Mouse (Mus musculus): ENCODE measurements around the gene Nxf2. TPM values are rescaled to one million over a fixed set of nuclear protein-coding genes. Genes with fewer than 3 reads are reported as not detected.

Gene Nxf2
- polyA plus RNA-seq, 1 experiment = not detected

- Histone ChIP-seq H3K4me3 (replicated peaks; ENCODE audit: control insufficient read depth, low read depth, low read length) (no peak overlapping the region), H3K4me1 (ENCODE audit: control insufficient read depth, insufficient read depth, low read length) (no peaks in the 10 kb centered on the region), H3K27ac (ENCODE audit: control insufficient read depth, insufficient read depth, low read depth, low read length, poor library complexity) (no peak overlapping the region)
- TF ChIP-seq CTCF (IDR thresholded peaks at IDR 0.05; ENCODE audit: control insufficient read depth, insufficient read depth, low read length) = no peak
- TF ChIP-seq POLR2A (IDR thresholded peaks at IDR 0.05; ENCODE audit: borderline replicate concordance, control insufficient read depth, low read depth, low read length) = no peak
- 7% methylated on average over 4 of the region's 4 CpGs for WGBS
Measured at GRCm38 (mm10) chrX:134910345-134910744, 54.2 kb downstream of the Nxf2 start.

Other genes with a start within 250 kb of the Nxf2 start
- gene Armcx1, start 246.8 kb downstream of the Nxf2 start, polyA plus RNA-seq (2011; ENCODE audit: insufficient read depth, insufficient read length, low replicate concordance, missing spikeins) = 3.2 and 4.7 TPM in 2 replicates
- gene Armcx6, start 213.3 kb downstream of the Nxf2 start, polyA plus RNA-seq (2011; ENCODE audit: insufficient read depth, insufficient read length, low replicate concordance, missing spikeins) = 1.2 and 4.6 TPM in 2 replicates
- gene Armcx3, start 208.2 kb downstream of the Nxf2 start, polyA plus RNA-seq (2011; ENCODE audit: insufficient read depth, insufficient read length, low replicate concordance, missing spikeins) = 5.4 and 13.2 TPM in 2 replicates
- 3.1 and 6.5 TPM in 2 replicates for gene Armcx2, start 155.5 kb downstream of the Nxf2 start, polyA plus RNA-seq (2011; ENCODE audit: insufficient read depth, insufficient read length, low replicate concordance, missing spikeins)
- gene Zmat1, start 44.5 kb upstream of the Nxf2 start, polyA plus RNA-seq (2011; ENCODE audit: insufficient read depth, insufficient read length, low replicate concordance, missing spikeins) = 0.77 and 1.4 TPM in 2 replicates
- not detected in 2 replicates for gene Gm15023, start 212.9 kb upstream of the Nxf2 start, polyA plus RNA-seq (2011; ENCODE audit: insufficient read depth, insufficient read length, low replicate concordance, missing spikeins)
- gene Tceal6, start 245.9 kb upstream of the Nxf2 start, polyA plus RNA-seq (2011; ENCODE audit: insufficient read depth, insufficient read length, low replicate concordance, missing spikeins) = not detected in 2 replicates

Data from bone marrow, adult 2 months (tissue).